Mouse (Mus musculus) brain, embryonic 14.5 days (tissue): Measurements from ENCODE around the gene Tmem104.

Experiments used
- CTCF ChIP-seq: fragments of 200-500 bp; IDR thresholded peaks from 2 replicates; pipeline ENCODE4 v1.5.1; 2012; ENCODE audit warnings: inconsistent platforms, mild to moderate bottlenecking, moderate library complexity, borderline replicate concordance; ENCODE audit not compliant: insufficient read depth, insufficient read length; ENCODE audit errors: extremely low read depth
- POLR2A ChIP-seq: fragments of 200-500 bp; IDR thresholded peaks from 2 replicates; pipeline ENCODE4 v1.6.1; 2012; ENCODE audit warnings: mild to moderate bottlenecking, inconsistent platforms, borderline replicate concordance; ENCODE audit not compliant: poor library complexity, insufficient read depth, insufficient read length, severe bottlenecking; ENCODE audit errors: extremely low read depth

GRCm38 (mm10) chr11:115141970-115142369 lies 45.3 kb upstream of the Tmem104 start:
- no peak for TF ChIP-seq POLR2A
- no peak for TF ChIP-seq CTCF
